Mouse (Mus musculus): ENCODE data around the gene Nwd2.

GRCm38 (mm10) chr5:63696784-63697183, 47.9 kb downstream of the Nwd2 start:
- TF ChIP-seq CTCF (conservative IDR thresholded peaks at IDR 0.05; ENCODE audit: insufficient read depth, insufficient read length, low read depth, low read length) (no peak), POLR2A (IDR thresholded peaks at IDR 0.05; ENCODE audit: low read depth, low read length) (no peak)
